In genomic region chr10:80659213-80659612, GRCm38 (mm10) we compare ENCODE assay signal across 8 mouse cellular contexts. TPM values are rescaled to one million over a fixed set of nuclear protein-coding genes. Genes with fewer than 3 reads are reported as not detected.
A peak's percentile ranks its signal among the peaks of the same experiment; 100 is the strongest.
DNase-seq lines count a peak whose midpoint lies in the region; ATAC-seq and TF ChIP-seq lines count a peak whose summit lies in the region.

No protein-coding gene starts in this region.

- no peak overlapping the region for H3K9ac ChIP-seq in embryonic facial prominence, embryonic 13.5 days
- no peak overlapping the region for H3K9ac ChIP-seq in heart, embryonic 15.5 days
- H3K9ac ChIP-seq in liver, embryonic 15.5 days = peak overlapping the region; percentile 34

- no peak overlapping the region for H3K4me3 ChIP-seq in embryonic facial prominence, embryonic 13.5 days
- peak overlapping the region; percentile 27 for H3K4me3 ChIP-seq in heart, embryonic 15.5 days
- peak overlapping the region; percentile 42 for H3K4me3 ChIP-seq in liver, embryonic 15.5 days (replicated peaks)
- no peak overlapping the region for H3K4me3 ChIP-seq in olfactory bulb, adult 2 months (ENCODE audit: insufficient read depth, low read depth, low read length)

- H3K4me1 ChIP-seq in embryonic facial prominence, embryonic 13.5 days = peaks cover 36% of the 10 kb centered on the region
- peaks cover 33% of the 10 kb centered on the region for H3K4me1 ChIP-seq in heart, embryonic 15.5 days (replicated peaks)
- peaks cover 77% of the 10 kb centered on the region for H3K4me1 ChIP-seq in liver, embryonic 15.5 days (replicated peaks)
- H3K4me1 ChIP-seq in olfactory bulb, adult 2 months (ENCODE audit: control insufficient read depth, insufficient read depth, low read length) = peaks cover 35% of the 10 kb centered on the region

- H3K9me3 ChIP-seq in embryonic facial prominence, embryonic 13.5 days = no peaks in the 10 kb centered on the region
- no peaks in the 10 kb centered on the region for H3K9me3 ChIP-seq in heart, embryonic 15.5 days (replicated peaks)
- H3K9me3 ChIP-seq in liver, embryonic 15.5 days (replicated peaks) = no peaks in the 10 kb centered on the region

- no peaks in the 10 kb centered on the region for H3K27me3 ChIP-seq in embryonic facial prominence, embryonic 13.5 days
- no peaks in the 10 kb centered on the region for H3K27me3 ChIP-seq in heart, embryonic 15.5 days
- no peaks in the 10 kb centered on the region for H3K27me3 ChIP-seq in liver, embryonic 15.5 days

- no peak for TF ChIP-seq POLR2A in olfactory bulb, adult 2 months (IDR thresholded peaks at IDR 0.05; ENCODE audit: insufficient read depth, low read depth, low read length)

- no peak for ATAC-seq in embryonic facial prominence, embryonic 13.5 days (ENCODE audit: insufficient number of reproducible peaks, insufficient read depth, low FRiP score, low TSS enrichment, low read depth)
- no peak for ATAC-seq in heart, embryonic 15.5 days (replicated peaks; ENCODE audit: insufficient number of reproducible peaks, insufficient read depth, low FRiP score, low read depth)
- ATAC-seq in liver, embryonic 15.5 days (ENCODE audit: insufficient read depth) = 0 out of 2 replicates have a peak, but pooled peaks have one; percentile 32

- H3K36me3 ChIP-seq in embryonic facial prominence, embryonic 13.5 days = no peaks in the 10 kb centered on the region
- no peaks in the 10 kb centered on the region for H3K36me3 ChIP-seq in heart, embryonic 15.5 days
- H3K36me3 ChIP-seq in liver, embryonic 15.5 days (replicated peaks) = no peaks in the 10 kb centered on the region

- WGBS in embryonic facial prominence, embryonic 13.5 days = 14% methylated on average over 10 of the region's 10 CpGs
- WGBS in heart, embryonic 15.5 days = 13% methylated on average over 10 of the region's 10 CpGs
- 12% methylated on average over 10 of the region's 10 CpGs for WGBS in liver, embryonic 15.5 days (ENCODE audit: insufficient replicate concordance)
- 2% methylated on average over 10 of the region's 10 CpGs for WGBS in olfactory bulb, adult 2 months

- peak; percentile 68 for DNase-seq in ES-CJ7 (ENCODE audit: low read depth, low spot score)
- DNase-seq in adrenal gland, postnatal 36 days = peak; percentile 80 to 84
- peak; percentile 92 for DNase-seq in kidney, postnatal 10 days
- no peak for DNase-seq in Muller cell, postnatal 12 days (ENCODE audit: inconsistent ontology term)

- TF ChIP-seq CTCF in olfactory bulb, adult 2 months (IDR thresholded peaks at IDR 0.05; ENCODE audit: insufficient read depth, low read depth, low read length) = 0 out of 2 replicates have a peak, but pooled peaks have one; percentile 28

- no peak overlapping the region for H3K27ac ChIP-seq in embryonic facial prominence, embryonic 13.5 days
- peak overlapping the region; percentile 19; the same call in 1 of the 2 replicates for H3K27ac ChIP-seq in heart, embryonic 15.5 days
- H3K27ac ChIP-seq in liver, embryonic 15.5 days (replicated peaks) = peak overlapping the region; percentile 87
- H3K27ac ChIP-seq in olfactory bulb, adult 2 months (ENCODE audit: insufficient read depth, low read depth, low read length) = 0 out of 2 replicates have a peak overlapping the region, but pooled peaks have one; percentile 19

- H3K4me2 ChIP-seq in embryonic facial prominence, embryonic 13.5 days = peak overlapping the region; percentile 12; the same call in 1 of the 2 replicates
- peak overlapping the region; percentile 41 for H3K4me2 ChIP-seq in heart, embryonic 15.5 days
- peak overlapping the region; percentile 53 for H3K4me2 ChIP-seq in liver, embryonic 15.5 days

RNA-seq across cellular contexts. Expression of gene Btbd2, which starts 2.3 kb away (rescaled TPM):
- 10 to 100 TPM; 61.7 to 71.2 TPM for total RNA-seq in adrenal gland, postnatal 36 days (2021)
- polyA plus RNA-seq in embryonic facial prominence, embryonic 13.5 days (2015; fragmentation: Nextera tagmentation; extraction: Ambion mirVana) = 76.8 and 82.4 TPM in 2 replicates
- 45.4 and 64.8 TPM in 2 replicates for polyA plus RNA-seq in heart, embryonic 15.5 days (2015; fragmentation: Nextera tagmentation; extraction: Ambion mirVana)
- polyA plus RNA-seq in liver, embryonic 15.5 days (2015; fragmentation: Nextera tagmentation; extraction: Ambion mirVana) = 14.4 and 15.9 TPM in 2 replicates
- polyA plus RNA-seq in olfactory bulb, adult 2 months (2012; ENCODE audit: insufficient read depth, insufficient read length, low replicate concordance, missing spikeins) = not detected in 2 replicates

RNA-seq across cellular contexts. Expression of gene Mknk2, which starts 18.7 kb away (rescaled TPM):
- 100 to 1,000 TPM; 178 to 198 TPM for total RNA-seq in adrenal gland, postnatal 36 days (2021)
- polyA plus RNA-seq in embryonic facial prominence, embryonic 13.5 days (2015; fragmentation: Nextera tagmentation; extraction: Ambion mirVana) = 78.3 and 86.3 TPM in 2 replicates
- 70.8 and 99.5 TPM in 2 replicates for polyA plus RNA-seq in heart, embryonic 15.5 days (2015; fragmentation: Nextera tagmentation; extraction: Ambion mirVana)
- 74.9 and 84.6 TPM in 2 replicates for polyA plus RNA-seq in liver, embryonic 15.5 days (2015; fragmentation: Nextera tagmentation; extraction: Ambion mirVana)
- not detected in 2 replicates for polyA plus RNA-seq in olfactory bulb, adult 2 months (2012; ENCODE audit: insufficient read depth, insufficient read length, low replicate concordance, missing spikeins)

RNA-seq across cellular contexts. Expression of gene Csnk1g2, which starts 36.6 kb away (rescaled TPM):
- 100 to 1,000 TPM; 129 to 135 TPM for total RNA-seq in adrenal gland, postnatal 36 days (2021)
- 131 and 169 TPM in 2 replicates for polyA plus RNA-seq in embryonic facial prominence, embryonic 13.5 days (2015; fragmentation: Nextera tagmentation; extraction: Ambion mirVana)
- 78.2 and 112 TPM in 2 replicates for polyA plus RNA-seq in heart, embryonic 15.5 days (2015; fragmentation: Nextera tagmentation; extraction: Ambion mirVana)
- polyA plus RNA-seq in liver, embryonic 15.5 days (2015; fragmentation: Nextera tagmentation; extraction: Ambion mirVana) = 49.7 and 60.4 TPM in 2 replicates
- 431 TPM in 1 of 2 replicates, not detected in the other for polyA plus RNA-seq in olfactory bulb, adult 2 months (2012; ENCODE audit: insufficient read depth, insufficient read length, low replicate concordance, missing spikeins)

RNA-seq across cellular contexts. Expression of gene Mob3a, which starts 42.6 kb away (rescaled TPM):
- total RNA-seq in adrenal gland, postnatal 36 days (2021) = 10 to 100 TPM; 19.4 to 20.1 TPM
- polyA plus RNA-seq in embryonic facial prominence, embryonic 13.5 days (2015; fragmentation: Nextera tagmentation; extraction: Ambion mirVana) = 45.8 and 46.3 TPM in 2 replicates
- 22.1 and 33.6 TPM in 2 replicates for polyA plus RNA-seq in heart, embryonic 15.5 days (2015; fragmentation: Nextera tagmentation; extraction: Ambion mirVana)
- 28.0 and 31.6 TPM in 2 replicates for polyA plus RNA-seq in liver, embryonic 15.5 days (2015; fragmentation: Nextera tagmentation; extraction: Ambion mirVana)
- polyA plus RNA-seq in olfactory bulb, adult 2 months (2012; ENCODE audit: insufficient read depth, insufficient read length, low replicate concordance, missing spikeins) = not detected in 2 replicates

RNA-seq across cellular contexts. Expression of gene Izumo4, which starts 42.8 kb away (rescaled TPM):
- 10 to 100 TPM in 1 of 2 experiments, 1 to 10 TPM in 1; 9.9 to 16.6 TPM for total RNA-seq in adrenal gland, postnatal 36 days (2021)
- polyA plus RNA-seq in embryonic facial prominence, embryonic 13.5 days (2015; fragmentation: Nextera tagmentation; extraction: Ambion mirVana) = 24.0 and 29.2 TPM in 2 replicates
- 10.4 and 14.6 TPM in 2 replicates for polyA plus RNA-seq in heart, embryonic 15.5 days (2015; fragmentation: Nextera tagmentation; extraction: Ambion mirVana)
- 7.1 and 8.1 TPM in 2 replicates for polyA plus RNA-seq in liver, embryonic 15.5 days (2015; fragmentation: Nextera tagmentation; extraction: Ambion mirVana)
- polyA plus RNA-seq in olfactory bulb, adult 2 months (2012; ENCODE audit: insufficient read depth, insufficient read length, low replicate concordance, missing spikeins) = not detected in 2 replicates

Comparison
In these comparisons a context has a peak if more than half of its experiments do, and no peak if none do; other contexts are left out.
1. H3K4me3 ChIP-seq: peak in heart, embryonic 15.5 days (single experiment) and liver, embryonic 15.5 days (single experiment); none in embryonic facial prominence, embryonic 13.5 days (single experiment) and olfactory bulb, adult 2 months (single experiment).
2. Peak in every context shown above with its lines, with median percentiles within 50 percentile points of each other: H3K4me2 ChIP-seq.